Mouse (Mus musculus) neural tube, embryonic 14.5 days (tissue): ENCODE measurements around the gene Llcfc1. TPM values are rescaled to one million over a fixed set of nuclear protein-coding genes. Genes with fewer than 3 reads are reported as not detected.

Source experiments
- ATAC-seq: fragments of 200-750 bp; cut with Nextera tagmentation; 2 replicates; pipeline ENCODE4 v1.8.0; 2017; ENCODE audit warnings: low read depth, mild to moderate bottlenecking, moderate TSS enrichment, moderate library complexity
- H3K27ac ChIP-seq: fragments of 300-500 bp; sonication (generic); 2 replicates; pipeline ENCODE4 v1.5.1; 2014; ENCODE audit warnings: low read depth, mild to moderate bottlenecking, control low read depth, low read length, moderate library complexity, mixed read lengths
- H3K27me3 ChIP-seq: fragments of 300-500 bp; sonication (generic); 2 replicates; pipeline ENCODE4 v1.6.1; 2014; ENCODE audit warnings: low read length; ENCODE audit not compliant: control insufficient read depth, insufficient read depth
- H3K36me3 ChIP-seq: fragments of 300-500 bp; sonication (generic); 2 replicates; pipeline ENCODE4 v1.6.1; 2014; ENCODE audit warnings: low read length, mixed read lengths; ENCODE audit not compliant: control insufficient read depth, insufficient read depth
- H3K4me1 ChIP-seq: fragments of 300-500 bp; sonication (generic); 2 replicates; pipeline ENCODE4 v1.6.1; 2014; ENCODE audit warnings: low read length; ENCODE audit not compliant: control insufficient read depth, insufficient read depth
- H3K4me2 ChIP-seq: fragments of 300-500 bp; sonication (generic); 2 replicates; pipeline ENCODE4 v1.6.1; 2014; ENCODE audit warnings: mild to moderate bottlenecking, low read depth, low read length, control low read depth
- H3K4me3 ChIP-seq: fragments of 300-500 bp; sonication (generic); 2 replicates; pipeline ENCODE4 v1.5.1; 2014; ENCODE audit warnings: low read depth, low read length, control low read depth, mixed read lengths
- H3K9ac ChIP-seq: fragments of 300-500 bp; sonication (generic); replicated peaks from 2 replicates; pipeline ENCODE4 v1.6.1; 2014; ENCODE audit warnings: low read depth, mild to moderate bottlenecking, control low read depth, low read length, mixed read lengths
- H3K9me3 ChIP-seq: fragments of 300-500 bp; sonication (generic); 2 replicates; pipeline ENCODE4 v1.6.1; 2016; ENCODE audit warnings: low read length; ENCODE audit not compliant: control insufficient read depth
- WGBS: fragments of 180-500 bp; shearing (Covaris S2); extraction: QIAGEN DNeasy Blood & Tissue Kit; methylation state at CpG from one replicate; pipeline ENCODE4 v1.1.7; 2014; 5-methylcytosine and 5-hydroxymethylcytosine counted together
- polyA plus RNA-seq: library from polyadenylated mRNA; unstranded; fragments of >200 nt; fragmentation: Nextera tagmentation; extraction: Ambion mirVana; gene quantifications from 2 replicates; pipeline ENCODE4 v1.2.1, GENCODE M21; 2014

Gene Llcfc1
- polyA plus RNA-seq, 1 experiment from 2014 or later, result not detected

DNA sequence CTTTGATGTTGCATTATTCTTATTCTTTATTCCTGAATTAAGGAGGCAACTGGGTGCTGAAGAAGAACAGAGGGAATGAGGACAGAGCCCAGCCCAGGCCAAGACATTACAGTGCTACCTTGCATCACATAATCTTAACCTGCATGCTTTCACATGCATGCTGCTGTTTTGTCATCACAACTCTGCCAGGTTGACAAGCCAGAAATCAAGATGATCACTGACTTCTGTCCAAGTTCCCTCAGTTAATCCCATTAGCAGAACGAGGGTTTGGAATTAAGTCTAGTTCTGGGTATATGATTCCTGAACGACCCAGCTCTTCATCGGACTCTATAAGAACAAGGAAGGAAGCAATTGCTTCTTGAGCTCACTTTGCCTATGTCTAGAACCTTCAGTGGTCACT, 38.0 kb upstream of the Llcfc1 start:
- H3K36me3 ChIP-seq, result no peaks in the 10 kb centered on the region
- no peak for ATAC-seq
- no peak overlapping the region for H3K4me3 ChIP-seq
- H3K27me3 ChIP-seq, result no peaks in the 10 kb centered on the region
- 92% methylated on average over 3 of the region's 3 CpGs for WGBS
- H3K4me2 ChIP-seq, result no peak overlapping the region
- no peaks in the 10 kb centered on the region for H3K9me3 ChIP-seq
- H3K4me1 ChIP-seq, result no peaks in the 10 kb centered on the region
- no peak overlapping the region for H3K27ac ChIP-seq
- no peak overlapping the region for H3K9ac ChIP-seq

DNA sequence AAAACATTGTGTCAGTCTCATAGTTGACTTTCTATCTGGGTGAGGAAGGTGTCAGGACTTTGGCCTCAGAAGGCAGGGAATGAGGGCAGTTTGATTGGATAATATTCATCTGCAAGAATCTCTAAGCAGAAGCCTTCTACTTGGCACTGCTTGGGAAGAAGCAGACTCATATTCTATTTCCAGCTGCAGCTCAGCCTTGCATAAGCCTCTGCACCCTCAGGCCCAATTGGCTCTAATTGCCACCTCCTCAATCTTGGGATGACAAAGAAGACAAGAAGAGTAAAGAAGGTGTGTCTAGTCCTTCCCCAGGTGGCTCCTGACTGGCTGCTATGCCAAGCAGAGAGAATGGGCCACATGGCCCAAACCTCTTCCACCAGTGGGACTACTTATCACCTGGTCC, 37.6 kb upstream of the Llcfc1 start:
- Histone ChIP-seq H3K4me3 (no peak overlapping the region), H3K4me1 (no peaks in the 10 kb centered on the region)
- ATAC-seq, result no peak

GRCm38 (mm10) chr6:41653173-41653572, 31.1 kb upstream of the Llcfc1 start:
- no peak for ATAC-seq
- Histone ChIP-seq H3K36me3 (no peaks in the 10 kb centered on the region), H3K27ac (no peak overlapping the region), H3K9me3 (no peaks in the 10 kb centered on the region), H3K27me3 (no peaks in the 10 kb centered on the region), H3K4me3 (no peak overlapping the region), H3K4me1 (no peaks in the 10 kb centered on the region), H3K9ac (no peak overlapping the region), H3K4me2 (no peak overlapping the region)
- 94% methylated on average over 5 of the region's 5 CpGs for WGBS

More for the DNA sequence above, 37.6 kb upstream of the Llcfc1 start:
- Histone ChIP-seq H3K27me3 (no peaks in the 10 kb centered on the region), H3K4me2 (no peak overlapping the region), H3K27ac (no peak overlapping the region), H3K9ac (no peak overlapping the region), H3K36me3 (no peaks in the 10 kb centered on the region), H3K9me3 (no peaks in the 10 kb centered on the region)

DNA sequence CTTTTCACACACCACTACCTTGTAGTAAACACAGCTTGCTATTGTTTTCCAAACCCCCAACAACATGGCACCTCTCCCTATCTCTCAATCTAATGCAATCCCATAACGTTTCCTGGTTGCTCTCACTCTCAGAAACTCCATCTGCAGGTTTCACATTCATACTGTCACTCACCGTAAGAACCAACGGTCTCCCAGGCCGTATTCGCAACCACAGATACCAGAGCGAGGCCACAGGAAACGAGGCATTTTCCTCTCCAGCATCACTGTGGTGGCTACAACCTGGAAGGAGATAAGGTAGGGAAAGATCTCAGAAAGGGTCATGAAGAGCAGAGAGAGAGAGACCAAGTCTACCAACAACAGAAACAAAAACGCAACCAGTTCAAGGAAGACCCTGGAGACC, 29.6 kb upstream of the Llcfc1 start:
- no peak overlapping the region for H3K4me2 ChIP-seq
- 91% methylated on average over 8 of the region's 8 CpGs for WGBS
- no peaks in the 10 kb centered on the region for H3K9me3 ChIP-seq
- ATAC-seq, result no peak
- no peak overlapping the region for H3K9ac ChIP-seq
- H3K4me1 ChIP-seq, result no peaks in the 10 kb centered on the region
- H3K27ac ChIP-seq, result no peak overlapping the region
- H3K36me3 ChIP-seq, result no peaks in the 10 kb centered on the region
- no peak overlapping the region for H3K4me3 ChIP-seq
- no peaks in the 10 kb centered on the region for H3K27me3 ChIP-seq

DNA sequence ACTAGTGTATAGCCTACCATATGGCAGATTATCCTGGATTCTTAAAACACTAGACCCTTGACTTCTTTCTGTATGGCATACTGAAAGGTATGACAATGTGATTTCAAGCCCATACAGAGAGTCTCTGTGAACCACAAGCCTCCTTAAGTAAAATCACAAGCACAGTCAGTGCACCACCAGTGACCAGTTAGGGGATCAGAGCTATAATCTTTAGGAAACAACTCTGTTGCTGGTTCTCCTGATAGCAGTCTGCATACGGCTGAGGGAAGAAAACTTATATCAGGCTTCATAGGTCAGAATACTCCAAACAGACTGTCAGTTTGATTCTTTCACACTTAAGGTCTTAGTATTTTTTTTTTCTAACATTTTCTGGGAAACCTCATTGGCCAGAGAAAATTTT, 25.7 kb upstream of the Llcfc1 start:
- 81% methylated on average over 1 of the region's 1 CpGs for WGBS
- H3K27me3 ChIP-seq, result no peaks in the 10 kb centered on the region

DNA sequence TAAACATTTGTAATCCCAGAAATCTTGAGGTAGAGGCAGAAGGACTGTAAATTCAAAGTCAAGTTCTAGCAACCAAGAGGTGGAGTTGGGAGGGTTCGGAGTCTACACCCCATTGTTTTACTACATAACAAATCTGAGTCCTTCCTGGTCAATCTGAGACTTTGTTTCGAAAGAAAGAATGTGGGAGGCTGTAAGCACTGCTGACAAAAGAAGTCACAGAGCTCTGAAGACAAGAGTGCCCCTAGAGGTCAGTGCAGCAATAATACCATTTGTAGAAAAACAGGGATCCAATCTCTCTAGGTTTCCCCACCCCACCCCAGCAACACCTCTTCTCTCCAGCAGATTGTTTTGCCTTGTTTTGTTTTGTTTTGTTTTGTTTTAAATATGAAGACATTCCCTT, 21.9 kb upstream of the Llcfc1 start:
- Histone ChIP-seq H3K27ac (no peak overlapping the region), H3K4me1 (no peaks in the 10 kb centered on the region), H3K9me3 (no peaks in the 10 kb centered on the region), H3K36me3 (no peaks in the 10 kb centered on the region), H3K27me3 (no peaks in the 10 kb centered on the region), H3K4me2 (no peak overlapping the region), H3K4me3 (no peak overlapping the region), H3K9ac (no peak overlapping the region)
- 33% methylated on average over 2 of the region's 2 CpGs for WGBS
- ATAC-seq, result no peak

More for the DNA sequence above, 25.7 kb upstream of the Llcfc1 start:
- H3K9me3 ChIP-seq, result no peaks in the 10 kb centered on the region
- H3K4me2 ChIP-seq, result no peak overlapping the region
- H3K4me3 ChIP-seq, result no peak overlapping the region
- no peak overlapping the region for H3K27ac ChIP-seq
- no peaks in the 10 kb centered on the region for H3K4me1 ChIP-seq
- no peaks in the 10 kb centered on the region for H3K36me3 ChIP-seq
- ATAC-seq, result no peak
- no peak overlapping the region for H3K9ac ChIP-seq

GRCm38 (mm10) chr6:41676530-41676929, 7.7 kb upstream of the Llcfc1 start:
- no peak overlapping the region for H3K4me3 ChIP-seq

GRCm38 (mm10) chr6:41680669-41681068, 3.6 kb upstream of the Llcfc1 start, which contains the start of gene Trpv5:
TSS of gene Trpv5 (minus strand) at chr6:41680769.
- Histone ChIP-seq H3K27ac (no peak within 1 kb of the TSS), H3K9ac (no peak within 1 kb of the TSS), H3K4me2 (no peak within 1 kb of the TSS), H3K4me1 (no peaks in the 10 kb centered on the region), H3K9me3 (no peaks in the 10 kb centered on the region), H3K4me3 (no peak within 1 kb of the TSS), H3K36me3 (no peaks in the 10 kb centered on the region), H3K27me3 (no peaks in the 10 kb centered on the region)
- no peak for ATAC-seq
- 80% methylated on average over 1 of the region's 1 CpGs for WGBS

More at GRCm38 (mm10) chr6:41676530-41676929, 7.7 kb upstream of the Llcfc1 start:
- no peak for ATAC-seq
- no peaks in the 10 kb centered on the region for H3K4me1 ChIP-seq
- H3K9ac ChIP-seq, result no peak overlapping the region
- no peak overlapping the region for H3K27ac ChIP-seq
- H3K4me2 ChIP-seq, result no peak overlapping the region
- no peaks in the 10 kb centered on the region for H3K9me3 ChIP-seq
- no peaks in the 10 kb centered on the region for H3K36me3 ChIP-seq
- no peaks in the 10 kb centered on the region for H3K27me3 ChIP-seq
- WGBS, result 94% methylated on average over 2 of the region's 2 CpGs

DNA sequence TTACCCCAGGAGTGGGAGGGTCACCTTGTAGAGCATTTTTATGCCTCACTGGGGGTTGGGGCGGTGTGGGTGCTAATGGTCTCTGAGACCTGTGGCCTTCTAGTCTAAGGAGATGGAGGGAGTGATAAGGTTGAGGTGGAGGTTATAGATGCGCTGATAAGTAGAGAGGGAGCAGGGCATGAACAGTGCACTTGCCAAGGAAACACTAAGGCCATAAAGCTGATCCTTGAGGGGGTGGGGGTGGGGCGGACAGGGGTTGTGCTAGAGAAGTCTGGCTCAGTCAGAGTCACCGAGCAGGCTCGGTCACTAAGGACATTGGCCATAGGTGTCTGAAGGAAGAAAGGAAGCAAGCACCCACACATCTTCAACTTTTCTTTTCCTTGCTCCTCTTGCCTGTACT, 2.6 kb upstream of the Llcfc1 start:
- Histone ChIP-seq H3K27ac (no peak overlapping the region), H3K36me3 (no peaks in the 10 kb centered on the region), H3K4me2 (no peak overlapping the region), H3K9ac (no peak overlapping the region), H3K27me3 (no peaks in the 10 kb centered on the region), H3K4me1 (no peaks in the 10 kb centered on the region), H3K9me3 (no peaks in the 10 kb centered on the region), H3K4me3 (no peak overlapping the region)
- WGBS, result 84% methylated on average over 5 of the region's 5 CpGs
- ATAC-seq, result no peak

GRCm38 (mm10) chr6:41684911-41685310, 680 bp downstream of the Llcfc1 start:
- no peak for ATAC-seq
- Histone ChIP-seq H3K27me3 (no peaks in the 10 kb centered on the region), H3K27ac (no peak overlapping the region), H3K4me2 (no peak overlapping the region), H3K9ac (no peak overlapping the region), H3K4me1 (no peaks in the 10 kb centered on the region), H3K4me3 (no peak overlapping the region), H3K9me3 (no peaks in the 10 kb centered on the region), H3K36me3 (no peaks in the 10 kb centered on the region)
- 91% methylated on average over 5 of the region's 5 CpGs for WGBS
